In the genomic region with DNA sequence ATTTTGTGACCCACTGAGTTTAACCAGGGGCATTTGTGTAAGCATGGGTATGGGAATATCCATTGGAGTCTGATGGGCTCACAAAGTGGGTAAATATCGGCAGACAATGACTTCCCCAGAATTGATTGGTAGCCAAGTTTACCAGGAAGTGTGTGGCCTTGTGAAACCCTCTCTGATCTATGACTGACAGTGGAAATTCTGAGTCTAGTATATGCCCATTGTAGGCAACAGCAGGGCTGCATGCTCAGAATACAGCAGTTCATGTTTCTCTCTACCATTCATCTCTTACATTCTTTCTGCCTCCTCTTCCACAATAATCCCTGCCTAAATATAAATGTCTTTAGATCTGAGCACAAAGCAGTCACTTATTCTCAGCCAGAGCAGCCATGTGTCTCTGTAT, we compare ENCODE assay signal across 18 mouse cellular contexts.
A peak's percentile ranks its signal among the peaks of the same experiment; 100 is the strongest.
DNase-seq lines count a peak whose midpoint lies in the region; ATAC-seq and TF ChIP-seq lines count a peak whose summit lies in the region.
"Had no signal": no experiment of that assay in that cellular context is flagged by ENCODE, and none has a peak within 500 bp of the region (broad histone marks: within the 10 kb centered on the region; RNA-seq: fewer than 3 reads in every experiment).

No protein-coding gene starts in this region.

- TF ChIP-seq EP300 in CH12.LX (IDR thresholded peaks at IDR 0.05; ENCODE audit: low read length) = peak; percentile 51

- H3K79me2 ChIP-seq in CH12.LX (replicated peaks; ENCODE audit: control insufficient read depth, extremely low read depth, insufficient read depth, poor library complexity, severe bottlenecking) = no peaks in the 10 kb centered on the region

- peak; percentile 29; the same call in 1 of the 2 replicates for ATAC-seq in forebrain, embryonic 14.5 days
- ATAC-seq: forebrain, embryonic 16.5 days had no signal

- no peak for TF ChIP-seq POLR2A in CH12.LX (IDR thresholded peaks at IDR 0.05; ENCODE audit: low read depth, low read length)

- TF ChIP-seq RAD21 in CH12.LX (IDR thresholded peaks at IDR 0.05; ENCODE audit: low read depth, low read length) = no peak

- 67% methylated on average over 1 of the region's 1 CpGs for WGBS in forebrain, embryonic 14.5 days
- WGBS in forebrain, embryonic 10.5 days = 91% methylated on average over 1 of the region's 1 CpGs

- H3K4me1 ChIP-seq in forebrain, embryonic 14.5 days (ENCODE audit: control insufficient read depth, insufficient read depth, low read length) = no peaks in the 10 kb centered on the region
- H3K4me1 ChIP-seq in forebrain, embryonic 10.5 days = peaks cover 9% of the 10 kb centered on the region; the same call in 1 of the 2 replicates
- peaks cover 0 to 12% of the 10 kb centered on the region in 2 experiments; a peak in 2 of 4 replicates for H3K4me1 ChIP-seq in CH12.LX (ENCODE audit: control insufficient read depth in 1 of 2, insufficient read depth in 2 of 2)
- H3K4me1 ChIP-seq: embryonic facial prominence, embryonic 13.5 days; embryonic facial prominence, embryonic 15.5 days had no signal

- dilution Hi-C loops in CH12.LX (cut with MboI; ENCODE audit: extremely low pct_ligation_motif_present, extremely low pct_unique_long_range_greater_than_20kb, low sequenced_read_pairs) = no loop called here

- H3K4me3 ChIP-seq in forebrain, embryonic 14.5 days (ENCODE audit: low read depth, low read length) = no peak overlapping the region
- H3K4me3 ChIP-seq in forebrain, embryonic 10.5 days = no peak overlapping the region
- H3K4me3 ChIP-seq in CH12.LX (replicated peaks in 1 of 3; ENCODE audit: low read depth in 2 of 3, low read length in 2 of 3, poor library complexity in 1 of 3) = no peak overlapping the region
- H3K4me3 ChIP-seq: embryonic facial prominence, embryonic 13.5 days; embryonic facial prominence, embryonic 15.5 days; erythroblast, embryonic 14.5 days; forebrain, embryonic 13.5 days had no signal

- H3K36me3 ChIP-seq in forebrain, embryonic 14.5 days (ENCODE audit: control insufficient read depth, insufficient read depth, low read length) = no peaks in the 10 kb centered on the region
- no peaks in the 10 kb centered on the region for H3K36me3 ChIP-seq in forebrain, embryonic 10.5 days (replicated peaks)
- no peaks in the 10 kb centered on the region for H3K36me3 ChIP-seq in CH12.LX (replicated peaks in 1 of 2; ENCODE audit: control insufficient read depth in 1 of 2, insufficient read depth in 1 of 2, low read length in 1 of 2)
- H3K36me3 ChIP-seq: embryonic facial prominence, embryonic 13.5 days; embryonic facial prominence, embryonic 15.5 days had no signal

- H3K9me3 ChIP-seq in forebrain, embryonic 14.5 days (replicated peaks; ENCODE audit: control insufficient read depth, low read length) = no peaks in the 10 kb centered on the region
- H3K9me3 ChIP-seq in forebrain, embryonic 10.5 days = no peaks in the 10 kb centered on the region
- no peaks in the 10 kb centered on the region for H3K9me3 ChIP-seq in CH12.LX (replicated peaks; ENCODE audit: low read length)
- H3K9me3 ChIP-seq: embryonic facial prominence, embryonic 13.5 days; embryonic facial prominence, embryonic 15.5 days; forebrain, embryonic 13.5 days had no signal

- DNase-seq in forebrain, embryonic 14.5 days (ENCODE audit: low spot score) = no peak
- DNase-seq in forebrain, embryonic 10.5 days (ENCODE audit: extremely low spot score, low spot score) = no peak
- DNase-seq in CH12.LX (ENCODE audit: extremely low read depth) = peak; percentile 44
- DNase-seq in adrenal gland, postnatal 10 days = no peak
- DNase-seq in right cerebral cortex, postnatal 10 days (ENCODE audit: low spot score in 2 of 2) = no peak
- DNase-seq: adrenal gland, adult 2 months; adrenal gland, postnatal 14 days; adrenal gland, postnatal 36 days; cerebellum, adult 11-12 months; cerebellum, adult 2 months; cerebellum, adult 9-10 months; cerebellum, postnatal 10 days; cerebellum, postnatal 25 days had no signal

- no peak overlapping the region for H3K4me2 ChIP-seq in forebrain, embryonic 14.5 days (ENCODE audit: low read length)
- H3K4me2 ChIP-seq in CH12.LX (ENCODE audit: insufficient read depth, low read depth, poor library complexity, severe bottlenecking) = no peak overlapping the region
- H3K4me2 ChIP-seq: embryonic facial prominence, embryonic 13.5 days; embryonic facial prominence, embryonic 15.5 days; forebrain, embryonic 13.5 days had no signal

- H3K9ac ChIP-seq in forebrain, embryonic 14.5 days (ENCODE audit: low read length) = no peak overlapping the region
- no peak overlapping the region for H3K9ac ChIP-seq in CH12.LX (ENCODE audit: insufficient read depth, low read depth)
- H3K9ac ChIP-seq: embryonic facial prominence, embryonic 13.5 days; embryonic facial prominence, embryonic 15.5 days; forebrain, embryonic 13.5 days had no signal

- H3K27me3 ChIP-seq in forebrain, embryonic 14.5 days (replicated peaks; ENCODE audit: control insufficient read depth, insufficient read depth, low read length) = no peaks in the 10 kb centered on the region
- no peaks in the 10 kb centered on the region for H3K27me3 ChIP-seq in forebrain, embryonic 10.5 days (ENCODE audit: poor library complexity, severe bottlenecking)
- no peaks in the 10 kb centered on the region for H3K27me3 ChIP-seq in CH12.LX (replicated peaks)
- H3K27me3 ChIP-seq: embryonic facial prominence, embryonic 13.5 days; embryonic facial prominence, embryonic 15.5 days; forebrain, embryonic 13.5 days had no signal

- in situ Hi-C loops in CH12.LX (cut with MboI; ENCODE audit: low pct_ligation_motif_present, low pct_unique_long_range_greater_than_20kb, low sequenced_read_pairs) = no loop called here

- TF ChIP-seq CTCF in CH12.LX (conservative IDR thresholded peaks at IDR 0.05 in 1 of 2, IDR thresholded peaks at IDR 0.05 in 1 of 2; ENCODE audit: low read depth in 2 of 2, low read length in 2 of 2) = no peak

- H3K27ac ChIP-seq in forebrain, embryonic 14.5 days (ENCODE audit: low read depth, low read length) = no peak overlapping the region
- no peak overlapping the region for H3K27ac ChIP-seq in forebrain, embryonic 10.5 days
- no peak overlapping the region for H3K27ac ChIP-seq in CH12.LX (ENCODE audit: insufficient read depth, low read depth)
- H3K27ac ChIP-seq: embryonic facial prominence, embryonic 13.5 days; embryonic facial prominence, embryonic 15.5 days; forebrain, embryonic 13.5 days had no signal

TF ChIP-seq in CH12.LX, 34 proteins besides CTCF, POLR2A, EP300 and RAD21:
- TF ChIP-seq JUND (conservative IDR thresholded peaks at IDR 0.05; ENCODE audit: low read depth, low read length) (peak; percentile 95), SIN3A (IDR thresholded peaks at IDR 0.05; ENCODE audit: low read length) (no peak), ELF1 (IDR thresholded peaks at IDR 0.05; ENCODE audit: low read depth, low read length) (peak; percentile 77), JUN (IDR thresholded peaks at IDR 0.05; ENCODE audit: insufficient read depth, low read depth, low read length) (peak; percentile 89), UBTF (IDR thresholded peaks at IDR 0.05; ENCODE audit: low read depth, low read length) (no peak), ETS1 (conservative IDR thresholded peaks at IDR 0.05; ENCODE audit: low read depth, low read length) (peak; percentile 38), MXI1 (IDR thresholded peaks at IDR 0.05; ENCODE audit: low read depth, low read length) (no peak), IRF4 (IDR thresholded peaks at IDR 0.05; ENCODE audit: low read depth, low read length) (peak; percentile 27; the same call in 1 of the 2 replicates)
